Mouse (Mus musculus) small intestine, adult 2 months (tissue): ENCODE results near the gene Washc3.

ENCODE experiments used
- CTCF ChIP-seq: fragments of 200-500 bp; IDR thresholded peaks from 2 replicates; pipeline ENCODE4 v1.5.1; 2012; ENCODE audit warnings: low read depth, mild to moderate bottlenecking, control low read depth, inconsistent platforms, low read length, moderate library complexity, mixed read lengths; ENCODE audit not compliant: insufficient replicate concordance, insufficient read length; ENCODE audit errors: extremely low read depth
- POLR2A ChIP-seq: fragments of 200-500 bp; IDR thresholded peaks from 2 replicates; pipeline ENCODE4 v1.6.1; 2012; ENCODE audit warnings: low read depth, mild to moderate bottlenecking, control low read depth, inconsistent platforms, low read length, moderate library complexity

DNA sequence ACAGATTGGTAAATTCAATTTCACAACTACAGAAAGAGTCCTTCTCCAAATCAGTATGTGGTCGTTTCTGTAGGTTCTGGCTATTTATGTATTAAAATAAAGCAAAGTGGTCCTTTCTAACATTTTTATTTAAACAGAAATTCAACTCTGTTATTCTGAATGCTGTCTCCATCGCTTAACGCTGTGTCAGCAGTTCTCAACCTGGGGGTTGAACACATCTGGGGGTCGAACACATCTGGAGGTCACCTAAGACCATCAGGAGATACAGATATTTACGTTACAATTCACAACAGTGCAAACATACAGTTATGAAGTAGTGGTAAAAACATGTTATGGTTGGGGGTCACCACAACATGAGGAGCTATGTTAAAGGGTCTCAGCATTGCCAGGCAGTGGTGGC is 73.2 kb downstream of the Washc3 start:
- TF ChIP-seq CTCF, result no peak
- TF ChIP-seq POLR2A, result no peak
